Mouse (Mus musculus): ENCODE data around the gene Commd2.

Commd2 gene

GRCm38 (mm10) chr3:57651231-57651864, at the start of gene Commd2:
Commd2 (minus strand) TSS chr3:57651715.
- in situ Hi-C loops (cut with MboI, MseI): loop anchor here (5.0 kb wide), 1 partner anchor 86 kb away; the partner anchor contains the start of gene Rnf13

GRCm38 (mm10) chr3:57696779-57697178, 45.3 kb upstream of the Commd2 start:
- in situ Hi-C loops (cut with MboI, MseI): loop anchor here (10.0 kb wide), 1 partner anchor 422 kb away; no protein-coding TSS in a partner anchor

- in situ Hi-C loops (cut with MboI, MseI): loop anchor here (10.0 kb wide), 1 partner anchor 421 kb away; no protein-coding TSS in a partner anchor
Measured at GRCm38 (mm10) chr3:57696249-57696648, 44.7 kb upstream of the Commd2 start.

GRCm38 (mm10) chr3:57692719-57693118, 41.2 kb upstream of the Commd2 start, which contains the start of gene Ankub1:
Ankub1 (minus strand) TSS chr3:57692799.
- in situ Hi-C loops (cut with MboI, MseI): loop anchor here (10.0 kb wide), 1 partner anchor 418 kb away; no protein-coding TSS in a partner anchor

GRCm38 (mm10) chr3:57691772-57692171, 40.3 kb upstream of the Commd2 start:
- in situ Hi-C loops (cut with MboI, MseI): loop anchor here (10.0 kb wide), 1 partner anchor 417 kb away; no protein-coding TSS in a partner anchor

GRCm38 (mm10) chr3:57677786-57678185, 26.3 kb upstream of the Commd2 start:
- in situ Hi-C loops (cut with MboI, MseI): no loop called here

- in situ Hi-C loops (cut with MboI, MseI): no loop called here
Measured at GRCm38 (mm10) chr3:57674075-57674474, 22.6 kb upstream of the Commd2 start.

- in situ Hi-C loops (cut with MboI, MseI): no loop called here
Measured at GRCm38 (mm10) chr3:57673586-57673985, 22.1 kb upstream of the Commd2 start.

GRCm38 (mm10) chr3:57667054-57667723, 15.7 kb upstream of the Commd2 start:
- in situ Hi-C loops (cut with MboI, MseI): loop anchor here (5.0 to 10.0 kb wide), 2 partner anchors 190 to 458 kb away; no protein-coding TSS in a partner anchor

GRCm38 (mm10) chr3:57665880-57666279, 14.4 kb upstream of the Commd2 start:
- in situ Hi-C loops (cut with MboI, MseI): loop anchor here (5.0 to 10.0 kb wide), 2 partner anchors 191 to 459 kb away; no protein-coding TSS in a partner anchor

GRCm38 (mm10) chr3:57664682-57665081, 13.2 kb upstream of the Commd2 start:
- in situ Hi-C loops (cut with MboI, MseI): loop anchor here (5.0 to 10.0 kb wide), 2 partner anchors 193 to 460 kb away; no protein-coding TSS in a partner anchor

- in situ Hi-C loops (cut with MboI, MseI): loop anchor here (10.0 kb wide), 1 partner anchor 461 kb away; no protein-coding TSS in a partner anchor
Measured at GRCm38 (mm10) chr3:57663731-57664130, 12.2 kb upstream of the Commd2 start.

GRCm38 (mm10) chr3:57658608-57659007, 7.1 kb upstream of the Commd2 start:
- in situ Hi-C loops (cut with MboI, MseI): no loop called here

GRCm38 (mm10) chr3:57653646-57654045, 2.1 kb upstream of the Commd2 start:
- in situ Hi-C loops (cut with MboI, MseI): loop anchor here (5.0 kb wide), 1 partner anchor 84 kb away; the partner anchor contains the start of gene Rnf13

- in situ Hi-C loops (cut with MboI, MseI): loop anchor here (5.0 kb wide), 1 partner anchor 85 kb away; the partner anchor contains the start of gene Rnf13
Measured at GRCm38 (mm10) chr3:57652485-57652884, 970 bp upstream of the Commd2 start.

- in situ Hi-C loops (cut with MboI, MseI): loop anchor here (5.0 kb wide), 1 partner anchor 85 kb away; the partner anchor contains the start of gene Rnf13
Measured at GRCm38 (mm10) chr3:57651865-57652259, 347 bp upstream of the Commd2 start.

GRCm38 (mm10) chr3:57643191-57643590, 8.3 kb downstream of the Commd2 start:
- in situ Hi-C loops (cut with MboI, MseI): no loop called here

GRCm38 (mm10) chr3:57637596-57637995, 13.9 kb downstream of the Commd2 start:
- in situ Hi-C loops (cut with MboI, MseI): no loop called here

- in situ Hi-C loops (cut with MboI, MseI): no loop called here
Measured at GRCm38 (mm10) chr3:57634763-57635487, 16.6 kb downstream of the Commd2 start.

GRCm38 (mm10) chr3:57626954-57627513, 24.5 kb downstream of the Commd2 start:
- in situ Hi-C loops (cut with MboI, MseI): no loop called here
